Mouse (Mus musculus): ENCODE data around the gene Tmem53.

DNA sequence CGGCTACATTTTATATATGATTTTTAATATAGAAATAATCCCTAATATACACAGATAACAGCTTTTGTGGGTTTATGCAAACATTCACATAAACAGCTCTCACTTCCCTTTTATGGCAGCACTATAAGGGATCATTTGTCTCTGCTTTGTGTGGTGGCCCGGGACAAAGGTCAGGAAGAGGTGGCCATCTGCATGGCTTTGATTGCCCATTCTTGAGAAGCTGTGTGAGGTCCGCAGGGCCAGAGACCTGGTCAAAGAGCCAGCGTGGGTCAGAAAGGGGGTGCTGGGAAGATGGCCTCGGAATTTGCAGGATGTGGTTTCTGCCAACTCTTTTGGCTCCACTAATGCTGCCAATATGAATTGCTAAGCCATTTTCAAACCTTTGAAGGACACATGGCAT, 28.8 kb upstream of the Tmem53 start:
- TF ChIP-seq CTCF (conservative IDR thresholded peaks at IDR 0.05; ENCODE audit: low read length) (no peak), POU5F1 (IDR thresholded peaks at IDR 0.05; ENCODE audit: borderline replicate concordance, low read length) (no peak), NANOG (IDR thresholded peaks at IDR 0.05; ENCODE audit: borderline replicate concordance, low read length) (no peak)
